Mouse (Mus musculus): ENCODE data around the gene Zfp791.

DNA sequence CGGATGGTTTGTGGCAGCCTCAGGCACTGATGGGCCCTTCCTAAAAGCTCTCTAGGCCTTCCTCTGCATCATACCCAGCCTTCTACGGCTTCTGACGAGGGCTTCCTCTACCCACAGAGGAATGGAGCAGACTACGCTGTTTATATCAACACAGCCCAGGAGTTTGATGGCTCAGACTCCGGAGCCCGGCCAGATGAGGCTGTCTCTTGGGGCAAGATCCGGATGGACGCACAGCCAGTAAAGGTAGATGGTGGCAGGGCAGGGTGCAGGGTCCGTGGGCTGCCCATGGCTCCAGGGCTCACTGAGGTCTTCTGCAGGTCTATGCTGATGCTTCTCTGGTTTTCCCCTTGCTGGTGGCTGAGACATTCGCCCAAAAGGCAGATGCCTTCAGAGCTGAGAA, 48.3 kb downstream of the Zfp791 start:
- no peak for TF ChIP-seq POLR2A (IDR thresholded peaks at IDR 0.05; ENCODE audit: extremely low read depth, insufficient read depth, low read length)
- TF ChIP-seq CTCF (IDR thresholded peaks at IDR 0.05; ENCODE audit: low read depth, low read length): no peak

Measured in liver, adult 2 months (tissue).